Mouse (Mus musculus) c-Kit-negative CD71-positive TER-119-positive erythroid progenitor cells, embryonic 14.5 days (primary cell): ENCODE results near the gene Tmem147.
"Not testable (repeated sequence)": the region's sequence is repeated elsewhere in the genome, so short reads cannot be mapped to it uniquely, and the experiment has no call there.

Source experiments
- DNase-seq: peaks from one replicate; pipeline ENCODE4 v3.0.0-alpha.2; 2013; ENCODE audit warnings: low read depth, low spot score

The Tmem147 gene

DNA sequence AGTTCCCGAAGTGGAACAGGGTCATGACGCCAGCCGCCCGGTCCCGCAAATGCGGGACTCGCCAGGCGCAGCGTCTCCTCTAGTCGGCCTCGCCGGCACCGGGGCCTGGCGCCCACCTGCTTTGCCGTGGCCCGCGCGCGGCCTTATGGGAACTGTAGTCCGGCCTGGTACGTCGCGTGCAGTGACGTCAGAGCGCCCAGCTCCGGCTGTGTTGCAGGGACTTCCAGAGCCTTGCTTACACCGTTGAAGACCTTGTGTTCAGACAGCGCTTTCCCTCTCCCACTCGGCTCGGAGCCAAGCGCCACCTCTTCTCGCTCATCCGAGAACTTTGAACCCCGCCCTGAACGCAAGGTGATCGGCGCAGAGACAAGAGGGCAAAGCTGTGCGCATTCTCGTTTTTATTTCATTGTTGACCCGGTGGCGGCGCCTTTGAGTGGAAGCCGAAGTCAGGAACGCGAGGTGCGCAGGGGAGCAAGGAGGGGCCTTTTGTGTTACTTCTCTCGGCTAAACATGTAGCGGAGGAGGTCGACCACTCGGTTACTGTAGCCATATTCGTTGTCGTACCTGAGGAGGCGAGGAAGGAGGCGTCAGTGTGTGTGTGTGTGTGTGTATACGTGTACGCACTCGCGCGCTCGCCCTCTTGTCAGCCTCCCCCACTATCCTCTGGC is at the start of gene Tmem147:
TSS of gene Tmem147 (minus strand) at position 145 of the 668 bp plus-strand sequence.
- peak; percentile 75 for DNase-seq

DNA sequence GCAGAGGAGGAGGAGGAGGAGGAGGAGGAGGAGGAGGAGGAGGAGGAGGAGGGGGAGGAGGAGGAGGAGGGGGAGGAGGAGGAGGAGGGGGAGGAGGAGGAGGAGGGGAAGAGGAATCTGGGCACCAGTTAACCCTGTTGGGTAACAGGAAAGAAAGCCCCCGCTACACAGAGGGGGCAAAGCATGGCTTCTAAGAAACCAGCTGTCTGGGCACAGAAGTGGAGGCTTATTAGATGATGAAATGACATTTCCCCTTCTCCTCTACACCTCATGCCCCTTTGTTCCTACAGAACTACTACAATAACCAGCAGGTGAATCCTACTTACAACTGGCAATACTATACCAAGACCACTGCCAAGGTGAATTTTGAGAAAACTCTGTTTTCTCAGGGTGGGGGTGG is 48.6 kb upstream of the Tmem147 start:
- DNase-seq, result no peak

DNA sequence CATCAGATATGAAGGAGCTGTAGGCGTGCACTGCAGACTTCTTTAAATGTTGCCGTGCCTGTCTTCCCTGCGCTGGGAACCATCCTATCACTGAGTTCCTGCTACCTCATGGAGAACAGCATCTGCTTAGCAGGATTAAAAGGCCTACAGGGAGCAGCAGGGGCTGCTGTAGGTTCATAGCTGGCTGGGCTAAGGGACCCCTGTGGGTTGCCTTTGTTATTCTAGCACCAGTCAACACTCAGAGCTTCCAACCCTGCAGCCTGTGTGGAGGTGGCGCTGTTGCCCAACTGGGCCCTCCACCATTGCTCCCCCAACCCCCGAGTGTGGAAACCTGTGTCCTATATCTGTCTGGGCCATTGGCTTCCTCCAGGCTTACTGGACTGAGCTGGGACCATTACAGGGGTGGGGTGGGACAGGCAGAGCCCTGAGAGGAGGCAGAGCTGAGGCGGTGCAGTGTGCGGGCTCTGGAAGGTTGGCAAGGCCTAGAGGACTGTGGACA is 47.8 kb upstream of the Tmem147 start:
- DNase-seq, result no peak

DNA sequence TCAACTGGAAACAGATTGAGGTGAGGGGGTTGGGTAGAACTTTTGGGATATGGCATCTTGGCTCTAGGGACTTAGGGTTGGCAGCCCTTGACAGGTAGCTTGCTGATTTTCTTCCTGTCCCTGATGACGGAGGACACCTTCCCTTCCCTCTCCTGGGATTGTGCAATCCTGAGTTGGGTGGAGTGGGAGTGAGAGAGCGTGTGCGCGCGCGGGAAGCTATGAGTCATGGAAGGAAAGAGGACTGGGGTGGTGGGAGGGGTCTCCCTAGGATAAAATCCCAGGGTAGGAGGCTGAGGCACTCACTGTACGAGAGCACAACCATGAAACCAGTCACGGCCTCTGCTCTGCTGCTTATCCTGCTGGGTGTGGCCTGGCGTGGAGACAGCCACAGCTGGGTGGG is 46.8 kb upstream of the Tmem147 start:
- no peak for DNase-seq

DNA sequence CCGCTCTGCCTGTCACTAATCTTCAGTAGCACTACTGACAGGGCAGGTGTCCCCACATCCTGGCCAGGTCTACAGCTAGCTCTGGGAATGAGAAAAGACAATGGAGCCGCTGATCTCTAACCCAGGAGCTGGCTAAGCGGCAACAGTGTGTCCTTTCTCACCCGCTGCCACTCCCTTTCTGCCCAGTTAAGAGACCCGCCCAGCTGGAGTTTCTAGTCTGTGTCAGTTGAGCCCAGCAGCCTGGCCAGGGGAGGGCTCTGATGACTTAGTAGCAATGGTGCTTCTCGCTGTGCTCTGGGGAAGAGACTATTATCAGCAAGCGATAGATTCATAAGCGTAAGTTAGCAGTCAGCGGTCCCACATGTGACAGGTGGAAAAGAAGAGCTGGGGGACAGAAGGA is 39.9 kb upstream of the Tmem147 start:
- DNase-seq, result no peak

DNA sequence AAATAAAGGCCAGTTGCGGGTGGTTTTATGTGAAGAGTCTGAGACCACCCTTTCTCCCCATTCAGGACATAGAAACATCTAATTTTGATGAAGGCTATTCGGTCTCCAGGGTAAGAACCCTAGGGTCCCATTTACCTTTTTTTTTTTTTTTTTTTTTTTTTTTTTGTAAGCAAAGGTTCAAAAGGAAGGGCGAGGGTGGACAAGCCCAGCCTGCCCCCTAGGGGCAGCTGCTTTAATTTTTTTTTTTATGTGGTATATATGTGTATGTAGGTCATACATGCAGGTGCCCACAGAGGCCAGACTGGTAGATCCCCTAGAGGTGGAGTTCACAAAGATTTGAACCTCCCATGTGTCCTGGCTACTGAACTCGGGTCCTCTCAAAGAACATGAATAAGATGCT is 37.1 kb upstream of the Tmem147 start:
- no peak for DNase-seq

DNA sequence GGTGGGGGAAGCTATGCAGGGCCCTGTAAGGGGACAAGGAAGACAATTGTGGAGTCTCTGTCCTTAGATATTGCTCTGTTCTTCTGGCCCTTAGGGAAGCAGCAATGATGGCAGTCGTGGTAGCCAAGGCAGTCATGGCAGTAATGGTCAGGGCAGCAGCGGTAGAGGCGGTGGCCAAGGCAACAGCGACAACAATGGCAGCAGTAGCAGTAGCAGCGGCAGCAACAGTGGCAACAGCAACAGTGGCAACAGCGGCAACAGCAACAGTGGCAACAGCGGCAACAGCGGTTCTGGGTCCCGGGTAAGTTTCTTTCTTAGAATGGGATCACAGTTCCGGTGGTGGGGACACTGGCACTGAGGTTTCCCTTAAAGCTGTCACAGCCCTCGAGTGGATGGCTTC is 35.8 kb upstream of the Tmem147 start:
- DNase-seq, result no peak

DNA sequence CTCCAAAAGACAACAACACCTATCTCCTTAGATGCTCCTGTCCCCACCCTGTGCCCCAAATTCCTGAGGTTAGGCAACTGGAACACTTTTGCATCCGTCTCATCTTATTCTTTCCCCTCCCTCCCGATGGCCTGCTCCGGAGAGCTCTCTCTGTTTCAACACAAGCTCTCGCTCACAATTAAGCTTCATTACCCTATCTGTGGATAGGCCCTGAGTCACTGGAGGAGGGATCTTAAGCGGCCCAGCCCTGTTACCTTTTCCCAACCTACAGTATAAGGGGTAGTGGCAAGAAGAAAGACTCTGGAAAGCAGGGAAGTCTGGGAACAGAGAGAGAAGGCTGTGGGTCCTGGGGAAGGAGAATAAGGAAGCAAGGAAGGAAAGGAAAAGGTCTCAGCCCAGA is 34.1 kb upstream of the Tmem147 start, which contains the start of gene Dmkn:
TSS of gene Dmkn (plus strand) at position 301 of the 400 bp plus-strand sequence.
- no peak for DNase-seq

DNA sequence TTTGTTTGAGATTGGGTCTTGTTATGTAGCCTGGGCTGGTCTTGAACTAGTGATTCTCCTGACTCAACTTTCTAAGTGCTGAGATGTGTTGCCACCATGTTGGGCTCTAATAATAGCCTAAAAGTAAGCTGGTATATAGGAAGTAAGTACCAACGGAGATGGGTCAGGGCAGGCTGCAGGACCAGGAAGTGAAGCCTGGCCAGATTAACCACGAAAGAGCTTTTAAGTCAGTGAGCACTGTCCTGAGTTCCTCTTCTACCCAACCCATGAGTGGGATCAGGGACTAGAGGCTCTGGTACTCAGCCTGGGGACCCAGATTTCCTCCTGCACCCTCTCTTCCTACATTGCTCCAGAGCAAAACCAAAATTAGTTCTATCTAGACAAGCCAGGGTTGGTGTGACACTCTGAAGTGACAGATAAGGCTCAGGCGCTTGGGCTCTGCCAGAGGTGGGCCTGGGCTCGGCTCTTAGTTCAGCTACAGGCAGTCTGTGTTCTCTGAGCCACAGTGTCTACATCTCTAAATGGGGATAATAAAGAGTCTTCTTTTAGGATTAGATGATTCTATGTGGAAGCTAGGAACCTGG is 32.5 kb upstream of the Tmem147 start:
- DNase-seq, result no peak

DNA sequence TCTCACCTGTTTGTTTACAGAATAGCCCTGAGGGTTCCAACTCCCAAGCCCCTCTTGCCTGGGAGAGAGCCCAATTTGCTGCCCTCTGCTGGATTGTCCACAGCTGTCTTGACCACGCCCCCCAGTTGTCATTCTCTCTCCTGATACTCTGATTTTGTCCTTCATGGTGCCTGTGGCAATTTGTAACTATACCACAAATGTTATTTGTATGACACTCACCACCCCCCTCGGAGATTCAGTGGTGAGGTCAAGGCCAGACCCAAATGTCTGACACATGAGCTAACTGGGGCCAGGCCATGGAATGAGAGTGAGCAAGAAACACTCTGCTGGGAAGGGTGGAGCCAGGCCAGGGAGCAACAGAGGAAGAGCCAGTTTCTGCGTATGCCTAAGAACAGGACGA is 29.5 kb upstream of the Tmem147 start:
- no peak for DNase-seq

DNA sequence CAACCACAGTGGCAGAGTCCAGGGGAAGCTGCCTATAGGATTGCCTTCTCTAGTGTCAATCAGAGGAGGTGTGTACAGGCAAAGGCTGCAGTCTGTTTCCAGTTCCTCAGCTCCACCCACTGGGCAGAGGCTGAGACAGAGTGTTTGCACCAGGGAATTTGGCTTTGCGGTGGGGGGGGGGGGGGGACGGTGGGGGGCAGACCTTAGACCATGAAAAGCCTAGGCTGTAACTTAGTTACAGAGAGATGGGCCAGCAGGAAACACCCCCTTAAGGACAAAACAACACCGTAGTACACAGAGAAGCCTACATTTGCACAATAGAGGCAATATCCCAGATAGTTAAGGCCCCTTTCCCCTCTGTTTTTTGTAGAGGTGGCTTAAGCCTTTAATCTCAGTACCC is 27.7 kb upstream of the Tmem147 start:
- no peak for DNase-seq

DNA sequence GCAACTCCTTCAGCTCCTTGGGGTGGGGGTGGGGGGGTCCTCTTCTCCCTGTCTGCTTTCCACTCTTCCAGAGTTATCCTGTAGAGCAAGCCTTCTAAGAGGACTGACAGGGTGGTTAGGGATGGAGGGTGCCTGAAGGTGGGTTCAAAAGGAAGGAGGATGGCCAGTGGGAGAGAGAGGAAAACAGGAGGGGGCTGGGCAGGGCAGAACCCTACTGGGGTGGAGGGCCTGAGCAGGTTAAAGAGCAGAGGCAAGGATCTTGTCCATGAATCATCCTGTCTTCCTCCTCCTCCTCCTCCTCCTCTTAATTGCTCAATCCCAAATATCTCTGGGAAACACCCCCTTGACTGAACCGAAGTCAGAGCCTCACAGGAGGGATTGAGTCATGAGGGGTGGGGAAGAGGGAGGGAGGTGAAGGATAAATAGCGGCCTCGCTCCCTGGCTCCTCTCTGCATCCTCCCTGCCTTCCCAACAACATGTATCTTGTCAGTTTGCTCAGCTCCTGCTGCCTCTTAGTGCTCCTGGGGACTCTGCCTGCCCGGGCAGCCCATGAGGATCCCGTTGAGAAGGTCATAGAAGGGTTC is 21.8 kb upstream of the Tmem147 start, which contains the start of gene Sbsn:
TSS of gene Sbsn (plus strand) at position 386 of the 584 bp plus-strand sequence.
- DNase-seq, result no peak

DNA sequence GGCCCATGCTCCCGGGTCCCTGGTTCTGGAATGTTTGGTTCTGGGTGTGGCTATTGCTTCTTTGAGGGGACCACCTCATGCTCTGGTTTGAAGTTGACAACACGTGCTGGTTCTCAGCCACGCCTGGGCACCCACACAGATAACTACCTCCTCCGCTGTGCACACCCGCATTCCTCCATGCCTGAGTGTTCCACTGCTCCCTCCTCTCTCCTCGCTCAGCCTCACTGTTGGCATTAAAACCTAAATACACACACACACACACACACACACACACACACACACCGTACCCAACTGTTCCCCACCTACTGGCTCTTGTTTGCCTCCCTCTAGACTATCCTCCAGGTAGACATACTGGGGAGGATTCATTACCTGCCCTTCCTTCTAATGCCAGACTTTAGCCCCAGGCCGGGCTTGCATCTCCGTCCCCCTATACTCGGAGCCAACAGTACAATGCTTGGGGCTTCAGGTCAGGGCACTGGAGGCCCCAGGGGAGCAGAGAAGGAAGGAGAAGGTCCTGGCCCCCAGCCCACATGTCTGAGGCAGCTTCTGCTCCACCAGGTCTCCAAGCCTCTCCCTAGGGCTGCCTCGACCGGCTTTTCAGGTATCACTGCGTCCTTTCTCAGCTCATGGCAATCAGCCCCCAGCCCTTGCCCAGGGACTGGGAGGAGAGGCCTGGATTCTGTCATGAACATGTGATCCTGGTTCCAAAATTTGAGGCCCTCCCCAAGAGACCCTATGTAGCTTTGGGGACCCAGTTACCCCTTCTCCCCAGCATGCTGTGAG is 20.7 kb upstream of the Tmem147 start:
- DNase-seq, result no peak

DNA sequence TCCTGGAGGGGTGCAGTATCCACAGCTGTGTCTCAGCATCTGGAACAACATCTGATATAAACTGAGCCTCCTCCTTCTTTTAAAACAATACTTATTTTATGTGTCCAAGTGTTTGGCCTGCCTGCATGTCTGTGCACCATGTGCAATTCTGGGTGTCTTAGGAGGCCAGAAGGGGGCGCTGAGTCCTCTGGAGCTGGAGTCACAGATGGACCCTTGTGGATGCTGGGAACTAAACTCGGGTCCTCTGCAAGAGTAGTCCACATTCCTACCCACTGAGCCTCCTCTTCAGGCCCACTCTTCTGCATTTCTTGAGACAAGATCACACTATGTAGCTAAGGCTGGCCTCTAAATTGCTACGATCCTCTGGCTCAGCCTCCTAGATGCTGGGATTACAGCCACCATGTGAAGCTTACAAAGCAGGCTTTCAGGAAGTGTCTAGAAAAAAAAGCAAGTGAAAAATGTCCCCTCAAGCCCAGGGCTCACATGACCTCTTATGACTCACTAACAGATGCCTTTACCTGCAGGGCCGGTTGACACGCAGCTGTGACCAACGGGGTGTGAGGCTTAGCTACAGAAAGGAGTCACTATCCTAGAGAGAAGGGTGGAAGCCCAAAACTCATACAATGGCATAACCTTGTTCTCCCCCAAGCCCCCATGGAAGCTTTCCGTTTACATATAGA is 18.3 kb upstream of the Tmem147 start:
- no peak for DNase-seq

DNA sequence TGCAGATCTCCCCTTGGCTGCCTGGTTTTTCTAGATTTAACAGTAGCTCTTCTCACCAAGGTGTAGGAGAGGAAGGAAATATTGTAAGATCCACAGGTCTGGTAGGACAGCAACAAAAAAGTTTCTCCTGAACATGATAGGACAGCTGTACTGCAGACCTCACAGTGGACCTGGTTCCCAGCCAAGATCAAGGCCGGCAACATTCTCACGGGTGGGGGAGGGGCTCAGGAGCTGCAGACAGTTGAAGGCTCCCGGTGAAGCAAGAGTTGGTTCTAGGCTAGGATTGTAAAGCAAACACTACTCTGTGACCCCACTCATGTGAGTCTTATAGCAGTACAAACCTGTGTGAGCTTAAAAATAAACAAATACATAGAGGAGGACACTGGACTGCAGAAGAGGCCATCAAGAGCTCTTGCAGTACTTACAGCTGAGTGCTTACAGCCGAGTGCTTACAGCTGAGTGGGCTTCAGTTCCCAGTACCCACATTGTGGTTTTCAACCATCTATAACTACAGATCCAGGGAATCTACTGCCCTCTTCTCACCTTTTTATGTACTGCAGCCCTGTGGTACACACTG is 14.8 kb upstream of the Tmem147 start:
- no peak for DNase-seq

DNA sequence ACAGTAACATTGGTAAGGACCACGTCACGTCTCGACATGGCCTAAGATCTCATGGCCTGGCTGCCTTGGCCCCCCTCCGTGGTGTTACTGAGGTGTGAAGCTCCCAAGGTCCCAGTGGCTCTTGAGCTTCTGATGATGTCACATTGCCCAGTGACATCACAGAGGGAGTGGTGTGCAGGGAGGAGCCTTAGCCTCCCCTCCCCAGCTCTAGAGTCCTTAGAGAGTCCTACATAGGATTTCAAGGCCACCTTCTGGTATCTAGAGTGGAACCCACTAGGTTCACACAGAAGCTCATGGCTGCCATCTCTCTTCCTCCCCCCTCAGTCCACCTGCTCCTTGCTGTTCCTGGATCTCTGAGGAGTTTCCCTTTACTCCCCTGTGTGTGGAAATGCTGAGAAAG is 14.3 kb upstream of the Tmem147 start, which contains the start of gene Gapdhs:
TSS of gene Gapdhs (minus strand) at position 65 of the 400 bp plus-strand sequence.
- DNase-seq, result not testable (repeated sequence)

DNA sequence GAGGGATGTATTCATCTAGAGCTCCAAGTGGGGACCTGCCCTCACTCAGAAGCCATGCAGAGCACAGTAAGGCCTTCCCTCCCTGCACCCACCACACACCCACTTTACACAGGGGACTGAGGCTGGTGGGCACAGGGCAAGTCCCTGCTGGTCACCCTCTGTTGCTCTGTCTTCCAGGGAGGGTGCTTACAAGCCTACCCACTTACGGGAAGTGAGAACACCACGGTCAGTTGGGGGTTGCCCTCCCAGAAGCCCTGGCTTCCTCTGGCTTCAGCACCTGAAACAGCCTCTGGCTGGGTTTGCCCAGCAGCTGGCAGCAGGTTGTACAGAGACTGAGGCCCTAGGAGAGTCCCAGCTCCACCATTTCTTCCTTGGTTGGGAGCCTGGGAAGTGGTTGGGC is 13.2 kb upstream of the Tmem147 start:
- DNase-seq, result not testable (repeated sequence)

DNA sequence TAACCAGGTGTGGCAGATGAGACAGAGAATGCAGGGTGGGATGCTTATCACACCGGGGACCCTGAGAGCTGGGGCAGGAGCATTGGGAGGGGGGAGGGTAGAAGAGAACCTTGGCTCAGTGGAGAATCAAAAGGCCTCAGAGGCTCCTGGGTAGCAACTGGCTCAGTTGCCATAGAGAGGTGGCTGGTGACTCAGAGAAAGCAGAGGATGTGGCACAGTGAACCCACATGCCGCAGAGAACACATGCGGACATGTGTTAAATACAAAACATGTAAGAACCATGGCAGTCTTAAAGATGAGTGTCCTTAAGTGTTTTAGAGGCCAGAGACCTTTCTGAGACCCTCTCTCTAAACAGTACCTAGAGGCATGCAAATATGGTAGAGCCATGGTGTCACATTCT is 6.9 kb upstream of the Tmem147 start:
- no peak for DNase-seq

DNA sequence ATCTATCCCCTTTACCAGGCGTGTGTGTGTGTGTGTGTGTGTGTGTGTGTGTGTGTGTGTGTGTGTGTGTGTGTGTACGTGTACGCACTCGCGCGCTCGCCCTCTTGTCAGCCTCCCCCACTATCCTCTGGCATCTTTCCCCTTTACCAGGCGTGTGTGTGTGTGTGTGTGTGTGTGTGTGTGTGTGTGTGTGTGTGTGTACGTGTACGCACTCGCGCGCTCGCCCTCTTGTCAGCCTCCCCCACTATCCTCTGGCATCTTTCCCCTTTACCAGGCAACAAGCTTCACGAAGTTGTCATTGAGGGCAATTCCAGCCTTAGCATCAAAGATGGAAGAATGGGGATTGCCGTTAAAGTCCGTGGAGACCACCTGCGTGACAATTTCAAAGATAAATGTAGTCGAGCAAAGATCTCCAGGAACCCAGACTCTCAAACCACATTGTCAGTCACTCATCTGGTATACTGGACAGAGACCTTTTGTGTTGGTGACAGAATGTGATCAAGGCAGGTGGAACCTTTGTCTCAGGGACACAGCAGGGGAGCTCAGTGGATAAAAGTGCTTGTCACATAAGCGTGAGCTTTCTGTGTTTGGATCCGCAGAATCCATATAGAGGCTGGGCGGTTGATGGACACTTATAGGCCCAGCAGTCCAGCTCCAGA is 853 bp upstream of the Tmem147 start:
- not testable (repeated sequence) for DNase-seq

DNA sequence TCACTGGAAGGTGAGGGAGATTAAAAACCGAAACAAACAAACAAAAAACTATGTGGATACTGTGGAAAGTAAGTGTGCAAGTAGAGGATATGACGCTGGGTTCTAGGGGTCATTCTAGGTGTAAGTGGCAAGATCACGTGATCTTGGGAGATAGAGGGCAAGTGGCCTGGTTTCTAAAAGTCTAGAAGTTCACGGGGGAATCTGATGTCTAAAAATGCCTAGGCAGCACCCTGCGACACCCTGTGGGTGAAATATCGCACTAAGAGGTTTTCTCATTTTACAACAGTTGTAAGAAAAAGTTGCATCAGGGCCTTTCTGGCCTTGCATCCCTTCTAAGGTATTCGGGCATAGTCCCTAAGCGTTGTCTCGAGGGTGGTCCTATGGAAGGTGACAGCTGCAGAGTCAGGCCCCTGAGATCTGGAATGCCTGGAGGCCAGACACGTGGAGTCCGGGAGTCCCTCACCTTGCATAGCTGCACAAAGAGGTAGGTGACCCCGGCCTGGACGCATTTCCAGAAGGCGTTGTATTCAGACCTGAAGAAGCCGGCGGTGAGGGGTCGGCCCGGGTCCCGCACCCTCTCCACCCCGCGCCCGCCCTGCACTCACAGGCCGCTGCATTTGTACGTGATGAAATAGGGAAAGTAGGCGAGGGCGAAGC is 473 bp downstream of the Tmem147 start:
- DNase-seq, result no peak
